Mouse (Mus musculus) forebrain, embryonic 13.5 days (tissue): Measurements from ENCODE around the gene Hivep3. TPM values are rescaled to one million over a fixed set of nuclear protein-coding genes. Genes with fewer than 3 reads are reported as not detected.

Experiments
- ATAC-seq: fragments of 200-750 bp; cut with Nextera tagmentation; 2 replicates; pipeline ENCODE4 v1.8.0; 2017
- H3K27ac ChIP-seq: fragments of 300-500 bp; sonication (generic); 2 replicates; pipeline ENCODE4 v1.5.1; 2015; ENCODE audit warnings: inconsistent platforms, mild to moderate bottlenecking, moderate library complexity
- H3K27me3 ChIP-seq: fragments of 300-500 bp; sonication (generic); 2 replicates; pipeline ENCODE4 v1.6.1; 2015; ENCODE audit warnings: mild to moderate bottlenecking, inconsistent platforms
- H3K36me3 ChIP-seq: fragments of 300-500 bp; sonication (generic); 2 replicates; pipeline ENCODE4 v1.6.1; 2015; ENCODE audit warnings: mild to moderate bottlenecking, inconsistent platforms; ENCODE audit not compliant: poor library complexity, severe bottlenecking
- H3K4me1 ChIP-seq: fragments of 300-500 bp; sonication (generic); 2 replicates; pipeline ENCODE4 v1.6.1; 2015; ENCODE audit warnings: inconsistent platforms
- H3K4me2 ChIP-seq: fragments of 300-500 bp; sonication (generic); 2 replicates; pipeline ENCODE4 v1.6.1; 2015; ENCODE audit warnings: inconsistent platforms, mild to moderate bottlenecking, moderate library complexity
- H3K4me3 ChIP-seq: fragments of 300-500 bp; sonication (generic); 2 replicates; pipeline ENCODE4 v1.5.1; 2015; ENCODE audit warnings: mild to moderate bottlenecking, inconsistent platforms
- H3K9ac ChIP-seq: fragments of 300-500 bp; sonication (generic); 2 replicates; pipeline ENCODE4 v1.6.1; 2015; ENCODE audit warnings: mild to moderate bottlenecking, inconsistent platforms
- H3K9me3 ChIP-seq: fragments of 300-500 bp; sonication (generic); replicated peaks from 2 replicates; pipeline ENCODE4 v1.6.1; 2016; ENCODE audit warnings: inconsistent platforms
- WGBS: fragments of 180-500 bp; shearing (Covaris S2); methylation state at CpG from one replicate; pipeline ENCODE4 v1.1.7; 2015; 5-methylcytosine and 5-hydroxymethylcytosine counted together
- polyA plus RNA-seq: library from polyadenylated mRNA; unstranded; fragments of >200 nt; fragmentation: Nextera tagmentation; extraction: Ambion mirVana; gene quantifications from 2 replicates; pipeline ENCODE4 v1.2.1, GENCODE M21; 2015

The Hivep3 gene
- polyA plus RNA-seq, 1 experiment from 2014 or later, result 10.5 TPM

GRCm38 (mm10) chr4:120179123-120179522 is 445.5 kb downstream of the Hivep3 start:
- no peak for ATAC-seq
- 81% methylated on average over 4 of the region's 4 CpGs for WGBS
- Histone ChIP-seq H3K9ac (no peak overlapping the region), H3K4me3 (no peak overlapping the region), H3K27ac (no peak overlapping the region), H3K4me1 (peaks cover 9% of the 10 kb centered on the region), H3K9me3 (no peaks in the 10 kb centered on the region), H3K27me3 (0 out of 2 replicates have a peak, but pooled peaks cover 4% of the 10 kb centered on the region), H3K4me2 (no peak overlapping the region), H3K36me3 (no peaks in the 10 kb centered on the region)

GRCm38 (mm10) chr4:120180535-120180934 is 447.0 kb downstream of the Hivep3 start:
- no peak overlapping the region for H3K4me2 ChIP-seq
- no peak for ATAC-seq
- no peaks in the 10 kb centered on the region for H3K9me3 ChIP-seq
- no peak overlapping the region for H3K4me3 ChIP-seq
- no peaks in the 10 kb centered on the region for H3K36me3 ChIP-seq
- H3K9ac ChIP-seq, result no peak overlapping the region
- H3K27me3 ChIP-seq, result 0 out of 2 replicates have a peak, but pooled peaks cover 4% of the 10 kb centered on the region
- peaks cover 17% of the 10 kb centered on the region for H3K4me1 ChIP-seq
- no peak overlapping the region for H3K27ac ChIP-seq

- H3K4me3 ChIP-seq, result no peak overlapping the region
- no peak for ATAC-seq
Measured at GRCm38 (mm10) chr4:120184374-120184991, 450.9 kb downstream of the Hivep3 start.

GRCm38 (mm10) chr4:120186441-120186840 is 452.9 kb downstream of the Hivep3 start:
- no peak overlapping the region for H3K9ac ChIP-seq
- 88% methylated on average over 1 of the region's 1 CpGs for WGBS
- no peak overlapping the region for H3K27ac ChIP-seq
- H3K9me3 ChIP-seq, result no peaks in the 10 kb centered on the region
- ATAC-seq, result no peak
- H3K4me3 ChIP-seq, result no peak overlapping the region
- no peaks in the 10 kb centered on the region for H3K27me3 ChIP-seq
- H3K36me3 ChIP-seq, result no peaks in the 10 kb centered on the region
- peaks cover 44% of the 10 kb centered on the region for H3K4me1 ChIP-seq
- H3K4me2 ChIP-seq, result no peak overlapping the region

More at GRCm38 (mm10) chr4:120184374-120184991, 450.9 kb downstream of the Hivep3 start:
- Histone ChIP-seq H3K9ac (no peak overlapping the region), H3K36me3 (no peaks in the 10 kb centered on the region), H3K27me3 (0 out of 2 replicates have a peak, but pooled peaks cover 4% of the 10 kb centered on the region), H3K27ac (no peak overlapping the region), H3K9me3 (no peaks in the 10 kb centered on the region), H3K4me1 (peaks cover 36% of the 10 kb centered on the region), H3K4me2 (no peak overlapping the region)
- 18% methylated on average over 5 of the region's 5 CpGs for whole genome bisulfite sequencing

- Histone ChIP-seq H3K27me3 (no peaks in the 10 kb centered on the region), H3K4me3 (no peak overlapping the region), H3K9ac (no peak overlapping the region), H3K36me3 (no peaks in the 10 kb centered on the region), H3K27ac (no peak overlapping the region), H3K9me3 (no peaks in the 10 kb centered on the region), H3K4me1 (peaks cover 44% of the 10 kb centered on the region), H3K4me2 (no peak overlapping the region)
- WGBS, result 6% methylated on average over 4 of the region's 4 CpGs
- ATAC-seq, result no peak
Measured at GRCm38 (mm10) chr4:120186934-120187333, 453.4 kb downstream of the Hivep3 start.

Other genes with a start within 250 kb of the Hivep3 start
- 12.2 and 12.6 TPM in 2 replicates for gene Rimkla, start 241.2 kb upstream of the Hivep3 start, polyA plus RNA-seq
- gene Foxj3, start 196.8 kb upstream of the Hivep3 start, polyA plus RNA-seq, result 23.8 and 25.4 TPM in 2 replicates
- gene Frg2f1, start 194.3 kb upstream of the Hivep3 start, polyA plus RNA-seq, result 4.8 TPM in 2 replicates
- gene Guca2a, start 96.1 kb upstream of the Hivep3 start, polyA plus RNA-seq, result not detected in 2 replicates
- not detected in 2 replicates for gene Guca2b, start 74.8 kb upstream of the Hivep3 start, polyA plus RNA-seq